Mouse (Mus musculus) urinary bladder, adult 2 months (tissue): ENCODE data around the gene Nme4. TPM values are rescaled to one million over a fixed set of nuclear protein-coding genes. Genes with fewer than 3 reads are reported as not detected.
"Not testable (repeated sequence)": the region's sequence is repeated elsewhere in the genome, so short reads cannot be mapped to it uniquely, and the experiment has no call there.

Experiments used
- DNase-seq: peaks from one replicate; pipeline ENCODE4 v3.0.0; 2022; ENCODE audit warnings: low spot score
- polyA plus RNA-seq: library from polyadenylated mRNA; depleted of rRNA; stranded (reverse); fragments of >200 nt; gene quantifications from 2 replicates; pipeline ENCODE4 v1.2.3, GENCODE M21; 2012

Nme4 gene
- polyA plus RNA-seq, 1 experiment = 20.6 TPM

DNA sequence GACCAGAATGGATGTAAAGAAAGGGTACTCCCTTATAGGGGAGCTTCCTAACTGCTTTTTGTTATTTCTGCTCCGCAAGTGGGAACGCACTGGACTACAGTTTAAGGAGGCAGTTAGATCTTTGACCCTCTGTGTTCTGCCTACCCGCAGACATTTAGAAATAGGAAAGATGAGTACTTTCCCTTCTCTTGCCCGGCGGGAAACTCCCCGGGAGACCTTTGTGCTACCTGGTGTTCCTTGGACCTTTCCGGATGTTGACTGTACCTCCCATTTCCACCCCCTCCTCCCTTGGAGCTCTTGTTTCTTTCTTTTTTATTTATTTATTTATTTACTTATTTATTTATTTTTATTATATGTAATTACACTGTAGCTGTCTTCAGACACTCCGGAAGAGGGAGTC, 18.7 kb upstream of the Nme4 start:
- DNase-seq = no peak

GRCm38 (mm10) chr17:26113181-26113948, 18.0 kb upstream of the Nme4 start, which contains the start of gene Tmem8:
TSS of gene Tmem8 (plus strand) at chr17:26113299.
- DNase-seq = peak; percentile 73

GRCm38 (mm10) chr17:26112751-26113150, 17.3 kb upstream of the Nme4 start:
- no peak for DNase-seq

GRCm38 (mm10) chr17:26111722-26112121, 16.3 kb upstream of the Nme4 start:
- DNase-seq = no peak

GRCm38 (mm10) chr17:26111024-26111423, 15.6 kb upstream of the Nme4 start:
- no peak for DNase-seq

GRCm38 (mm10) chr17:26110156-26110555, 14.8 kb upstream of the Nme4 start:
- DNase-seq = no peak

DNA sequence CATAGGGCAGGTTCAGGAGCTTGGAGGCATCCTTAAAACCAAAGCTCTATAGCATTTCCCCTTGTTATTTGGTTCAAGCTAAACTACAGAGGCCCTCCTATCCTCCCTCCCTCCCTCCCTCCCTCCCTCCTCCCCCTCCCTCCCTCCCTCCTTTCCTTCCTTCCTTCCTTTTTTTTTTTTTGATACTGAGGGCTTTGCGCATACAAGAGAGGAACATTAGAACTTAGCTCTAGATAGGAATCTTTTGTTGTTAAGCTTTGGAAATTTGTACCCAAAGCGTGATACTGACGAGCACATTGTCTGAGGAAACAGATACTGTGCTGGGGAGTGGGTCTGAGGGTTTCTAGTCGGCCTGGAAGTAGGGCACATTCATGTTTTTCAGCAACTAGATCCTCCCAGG, 10.2 kb upstream of the Nme4 start:
- no peak for DNase-seq

DNA sequence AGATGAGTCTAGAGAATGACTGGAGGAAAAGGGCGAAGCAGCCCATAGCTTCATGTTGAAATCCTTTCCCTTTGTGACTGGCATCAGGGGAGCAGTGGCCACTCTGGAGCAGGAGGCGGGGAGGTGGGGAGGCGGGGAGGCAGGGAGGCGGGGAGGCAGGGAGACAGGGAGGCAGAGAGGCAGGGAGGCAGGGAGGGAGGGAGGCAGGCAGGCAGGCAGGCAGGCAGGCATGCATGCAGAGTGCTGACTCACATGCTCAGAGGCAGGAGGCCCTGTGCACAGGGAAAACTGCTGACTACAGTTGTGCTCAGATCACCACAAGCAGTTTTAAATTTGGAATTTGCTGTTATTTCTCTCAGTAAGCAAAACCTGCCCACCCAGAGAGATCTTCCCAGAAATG, 6.1 kb upstream of the Nme4 start:
- no peak for DNase-seq

DNA sequence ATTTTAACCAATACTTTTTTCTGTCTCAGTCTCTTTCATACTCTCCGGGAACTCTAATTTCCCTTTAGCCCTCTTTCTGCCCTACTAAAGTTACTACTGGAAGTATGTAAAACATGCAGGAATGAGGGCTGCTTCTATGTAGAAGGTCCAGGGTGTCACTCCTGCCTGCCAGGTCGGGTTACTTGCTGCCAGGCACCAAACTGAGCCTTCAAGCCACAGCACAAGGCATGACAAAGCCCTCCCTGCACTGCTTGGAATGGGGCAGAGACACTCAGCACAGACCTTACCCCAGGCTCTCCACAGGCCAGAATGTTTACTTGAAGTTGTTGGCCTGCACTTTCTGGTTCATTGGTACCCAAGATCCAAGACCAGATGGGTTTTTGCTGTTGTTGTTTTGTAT, 4.8 kb upstream of the Nme4 start:
- no peak for DNase-seq

DNA sequence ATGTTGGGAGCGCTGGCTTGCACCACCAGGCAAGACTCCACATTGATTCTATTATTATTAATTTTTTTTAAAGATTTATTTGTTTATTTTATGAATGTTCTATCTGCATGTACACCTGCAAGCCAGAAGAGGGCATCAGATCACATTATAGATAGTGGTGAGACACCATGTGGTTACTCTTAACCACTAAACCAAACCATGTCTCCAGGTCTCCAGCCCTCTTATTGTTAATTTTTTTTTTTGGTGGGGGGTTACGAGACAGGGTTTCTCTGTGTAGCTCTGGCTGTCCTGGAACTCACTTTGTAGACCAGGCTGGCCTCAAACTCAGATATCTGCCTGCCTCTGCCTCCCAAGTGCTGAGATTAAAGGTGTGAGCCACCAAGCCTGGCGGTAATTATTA, 3.9 kb upstream of the Nme4 start:
- DNase-seq = not testable (repeated sequence)

GRCm38 (mm10) chr17:26098461-26098860, 3.1 kb upstream of the Nme4 start:
- no peak for DNase-seq

DNA sequence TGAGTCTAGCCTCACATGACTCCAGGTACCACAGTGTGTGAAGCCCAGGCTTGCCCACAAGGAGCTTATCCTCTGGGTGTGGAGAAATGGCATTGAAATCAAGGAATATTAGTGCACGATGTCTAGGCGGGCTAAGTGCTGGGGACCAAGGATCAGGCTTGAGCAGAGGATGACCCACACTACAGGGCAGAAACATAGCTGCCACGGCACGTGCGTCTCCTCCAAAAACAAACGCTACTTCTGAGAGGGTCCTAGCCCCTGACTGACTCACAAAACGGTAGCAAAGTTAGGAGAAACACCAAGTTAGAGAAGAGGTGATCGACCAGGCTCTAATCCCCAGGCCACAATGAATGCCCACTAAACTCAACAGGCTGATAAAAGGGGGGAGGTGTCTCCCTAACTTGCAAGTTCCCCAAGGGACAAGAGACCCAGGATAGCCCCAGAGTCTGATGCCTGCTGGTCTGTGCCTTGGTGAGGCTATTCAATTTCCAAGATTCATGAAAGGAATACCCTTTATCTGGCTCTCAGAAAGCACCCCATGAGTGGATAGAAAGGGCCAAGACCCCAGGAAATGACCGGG, 781 bp downstream of the Nme4 start:
- DNase-seq = no peak

DNA sequence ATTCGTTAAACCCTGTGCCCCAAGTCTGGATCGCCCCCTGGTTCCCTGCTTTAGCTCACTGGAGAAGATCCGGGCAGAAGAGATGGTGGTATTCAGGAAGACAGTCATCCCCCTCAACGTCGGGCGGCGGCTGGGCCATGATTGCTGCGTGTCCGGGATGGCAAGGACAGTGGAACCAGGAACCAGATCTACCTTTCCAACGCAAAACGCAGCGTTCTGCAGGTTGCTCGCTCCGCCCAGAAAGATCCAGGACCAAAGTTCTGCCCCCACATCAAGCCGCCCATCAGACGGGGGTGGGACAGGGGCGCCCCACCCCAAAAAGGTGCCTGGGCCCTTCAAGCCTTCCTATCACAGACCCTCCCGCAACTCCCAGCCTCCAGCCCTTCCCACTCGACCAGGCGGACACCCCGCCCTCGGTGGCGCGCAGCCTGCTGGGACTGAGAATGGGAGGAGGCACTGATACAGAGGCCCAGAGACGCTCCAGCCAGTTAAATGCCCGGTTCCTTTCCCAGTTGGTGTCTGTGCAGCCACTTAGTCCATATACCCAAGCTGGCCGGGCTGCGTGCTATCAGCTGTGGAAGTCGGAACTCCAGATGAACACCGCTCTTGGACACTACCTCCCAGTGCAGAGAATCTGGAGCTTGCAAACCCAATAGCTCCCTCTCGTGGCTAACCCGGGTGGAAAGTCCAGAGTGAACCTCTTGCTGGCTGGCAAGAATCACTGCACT, 5.3 kb downstream of the Nme4 start, which contains the start of gene Decr2:
Gene Decr2, minus strand, starts transcription at position 433 of the 728 bp plus-strand sequence.
- DNase-seq = peak; percentile 82

GRCm38 (mm10) chr17:26087059-26087564, 8.3 kb downstream of the Nme4 start:
- DNase-seq = no peak

- DNase-seq = no peak
These were observed 14.5 kb downstream of the Nme4 start for GRCm38 (mm10) chr17:26080867-26081266.

DNA sequence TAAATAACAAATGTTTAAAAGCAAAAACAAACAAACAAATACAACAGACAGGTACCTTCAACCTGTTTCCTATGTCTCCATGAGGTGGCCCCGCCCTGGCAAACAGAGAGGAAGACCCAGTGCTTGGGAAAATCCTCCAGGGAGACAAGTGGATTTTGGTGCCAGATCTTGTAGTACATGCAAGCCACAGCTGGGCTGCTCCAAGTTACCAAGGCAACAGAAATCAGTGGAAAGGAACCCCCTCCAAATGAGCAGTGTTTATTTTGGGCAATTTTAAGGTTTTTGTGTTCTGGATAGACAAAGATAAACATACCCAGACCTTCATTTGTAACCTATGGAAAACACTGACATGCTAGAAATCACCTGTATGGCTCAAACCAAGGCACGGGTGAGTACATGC, 16.6 kb downstream of the Nme4 start:
- DNase-seq = no peak

GRCm38 (mm10) chr17:26075246-26075645, 20.2 kb downstream of the Nme4 start:
- DNase-seq = no peak

DNA sequence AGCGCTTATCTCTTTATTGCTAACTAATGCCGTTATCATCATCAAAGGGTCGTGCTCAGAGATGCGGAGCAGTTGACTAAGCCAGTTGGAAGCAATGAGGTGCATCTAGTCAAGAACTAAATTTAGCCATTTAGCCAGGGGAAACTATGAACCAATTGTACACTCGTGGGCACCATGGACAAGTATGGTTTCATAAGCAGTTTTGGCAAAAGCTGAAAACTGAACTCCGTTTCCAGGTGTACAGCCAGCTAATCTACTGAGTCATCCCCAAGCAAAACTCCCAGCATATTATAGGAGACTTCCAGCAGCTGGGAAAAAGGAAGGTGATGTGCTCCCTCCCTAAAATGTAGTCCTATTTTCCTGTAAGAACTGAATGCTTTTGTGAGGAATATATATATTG, 25.3 kb downstream of the Nme4 start:
- no peak for DNase-seq

GRCm38 (mm10) chr17:26068831-26069739, 26.3 kb downstream of the Nme4 start, which contains the start of gene Rab11fip3:
TSS of gene Rab11fip3 (minus strand) at chr17:26069555.
- DNase-seq = peak; percentile 78

GRCm38 (mm10) chr17:26068024-26068830, 27.2 kb downstream of the Nme4 start:
- DNase-seq = peak; percentile 27
